Mouse (Mus musculus) erythroblast, adult 5-6 weeks (primary cell): ENCODE measurements around the gene 4933406M09Rik. TPM values are rescaled to one million over a fixed set of nuclear protein-coding genes. Genes with fewer than 3 reads are reported as not detected.

ENCODE experiments used
- ATAC-seq: replicated peaks from 2 replicates; pipeline ENCODE4 v1.8.0; 2016; ENCODE audit warnings: moderate number of reproducible peaks, mild to moderate bottlenecking, moderate TSS enrichment, inconsistent platforms; ENCODE audit not compliant: poor library complexity, low FRiP score, severe bottlenecking
- total RNA-seq, 2 experiments: library from RNA; stranded (forward) in 1 of 2; stranded (reverse) in 1 of 2; fragments of 150-400 nt in 1 of 2; fragments of 200-764, 138-1000 nt in 1 of 2; gene quantifications; 2 replicates each; pipeline versions ENCODE4 v1.2.3 to v1.2.4; 2015 to 2017; ENCODE audit warnings: low replicate concordance in 2 of 2

Gene 4933406M09Rik
- total RNA-seq, 2 experiments from 2014 or later: not detected

GRCm38 (mm10) chr1:134368777-134369337 is 16.9 kb upstream of the 4933406M09Rik start:
- ATAC-seq: peak; percentile 83

GRCm38 (mm10) chr1:134374124-134374523 is 11.6 kb upstream of the 4933406M09Rik start:
- ATAC-seq: no peak

GRCm38 (mm10) chr1:134381051-134381450 is 4.7 kb upstream of the 4933406M09Rik start:
- ATAC-seq: no peak

DNA sequence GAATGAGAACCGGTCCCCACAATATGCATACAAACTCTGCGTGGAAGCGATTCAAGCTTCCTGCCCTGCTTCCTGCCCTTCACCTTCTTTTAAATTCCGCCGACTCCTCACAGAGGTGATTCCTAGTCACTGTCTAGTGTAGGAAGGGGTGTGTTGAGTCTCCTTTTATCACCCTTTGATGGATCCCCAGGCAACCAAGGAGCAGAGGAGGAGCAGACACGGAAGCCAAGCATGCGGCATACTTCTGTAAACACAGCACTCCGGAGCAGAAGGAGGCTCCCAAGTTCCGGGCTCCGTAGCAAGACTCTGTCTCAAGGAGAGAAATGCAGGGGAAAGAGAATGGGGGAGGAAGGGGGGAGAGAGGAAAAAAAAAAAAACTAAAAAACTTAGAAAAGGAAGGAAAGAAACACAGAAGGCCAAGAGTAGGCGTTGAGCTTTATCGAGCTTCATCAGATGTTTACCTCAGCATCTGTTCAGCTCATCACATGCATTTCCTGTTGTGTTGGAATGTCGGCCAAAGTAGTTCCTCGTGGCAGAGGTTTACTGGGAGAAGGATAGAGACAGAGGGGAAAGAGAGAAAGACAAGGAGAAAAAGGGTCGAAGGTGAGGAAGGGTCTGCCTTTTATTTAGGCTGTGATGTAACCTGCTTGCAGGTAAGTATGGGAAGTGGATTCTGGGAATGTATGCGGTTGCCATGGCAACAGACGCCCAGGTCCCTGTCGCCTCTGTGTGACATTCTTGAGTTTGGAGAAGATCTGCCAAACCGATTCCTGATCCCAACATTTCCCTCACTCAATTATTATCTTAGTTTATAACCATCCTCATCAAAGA is 3.7 kb upstream of the 4933406M09Rik start:
- 0 out of 2 replicates have a peak, but pooled peaks have one; percentile 29 for ATAC-seq

DNA sequence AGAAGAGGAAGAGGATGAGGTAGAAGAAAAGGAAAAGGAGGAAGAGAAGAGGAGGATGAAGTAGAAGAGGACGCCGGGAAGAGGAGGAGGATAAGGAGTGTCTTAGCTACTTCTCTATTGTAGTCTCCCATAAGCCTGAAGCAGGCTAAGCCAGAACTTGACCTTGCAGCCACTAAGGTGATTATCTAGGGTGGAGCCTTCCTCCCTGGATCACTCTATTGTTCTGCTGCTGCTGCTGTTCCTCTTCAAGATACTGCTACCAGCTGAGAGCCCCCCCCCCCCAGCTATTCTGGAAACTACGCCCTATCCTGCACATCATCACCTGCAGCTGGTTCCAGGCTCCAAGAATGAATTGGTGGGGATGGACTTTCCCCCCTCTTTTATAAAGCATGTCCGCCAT is 1.2 kb upstream of the 4933406M09Rik start:
- ATAC-seq: no peak

GRCm38 (mm10) chr1:134385176-134385575 is 564 bp upstream of the 4933406M09Rik start:
- no peak for ATAC-seq

- ATAC-seq: no peak
Measured at GRCm38 (mm10) chr1:134393827-134394226, 8.1 kb downstream of the 4933406M09Rik start.

DNA sequence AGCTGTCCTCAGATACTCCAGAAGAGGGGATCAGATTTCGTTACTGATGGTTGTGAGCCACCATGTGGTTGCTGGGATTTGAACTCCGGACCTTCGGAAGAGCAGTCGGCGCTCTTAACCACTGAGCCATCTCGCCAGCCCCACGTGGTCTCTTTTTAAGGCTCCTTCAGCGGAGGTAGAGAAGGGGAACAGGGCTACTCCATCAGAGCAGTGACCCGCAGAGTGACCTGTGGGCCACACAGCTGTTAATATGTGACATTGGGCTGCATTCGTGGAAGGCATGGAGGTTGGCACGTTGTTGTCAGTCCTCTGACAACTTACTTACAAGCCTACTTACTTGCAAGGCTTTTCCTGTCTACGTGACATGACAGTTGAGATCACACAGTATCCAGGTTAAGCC is 12.5 kb downstream of the 4933406M09Rik start:
- no peak for ATAC-seq

- 0 out of 2 replicates have a peak, but pooled peaks have one; percentile 46 for ATAC-seq
Measured at GRCm38 (mm10) chr1:134399735-134400134, 14.0 kb downstream of the 4933406M09Rik start.

DNA sequence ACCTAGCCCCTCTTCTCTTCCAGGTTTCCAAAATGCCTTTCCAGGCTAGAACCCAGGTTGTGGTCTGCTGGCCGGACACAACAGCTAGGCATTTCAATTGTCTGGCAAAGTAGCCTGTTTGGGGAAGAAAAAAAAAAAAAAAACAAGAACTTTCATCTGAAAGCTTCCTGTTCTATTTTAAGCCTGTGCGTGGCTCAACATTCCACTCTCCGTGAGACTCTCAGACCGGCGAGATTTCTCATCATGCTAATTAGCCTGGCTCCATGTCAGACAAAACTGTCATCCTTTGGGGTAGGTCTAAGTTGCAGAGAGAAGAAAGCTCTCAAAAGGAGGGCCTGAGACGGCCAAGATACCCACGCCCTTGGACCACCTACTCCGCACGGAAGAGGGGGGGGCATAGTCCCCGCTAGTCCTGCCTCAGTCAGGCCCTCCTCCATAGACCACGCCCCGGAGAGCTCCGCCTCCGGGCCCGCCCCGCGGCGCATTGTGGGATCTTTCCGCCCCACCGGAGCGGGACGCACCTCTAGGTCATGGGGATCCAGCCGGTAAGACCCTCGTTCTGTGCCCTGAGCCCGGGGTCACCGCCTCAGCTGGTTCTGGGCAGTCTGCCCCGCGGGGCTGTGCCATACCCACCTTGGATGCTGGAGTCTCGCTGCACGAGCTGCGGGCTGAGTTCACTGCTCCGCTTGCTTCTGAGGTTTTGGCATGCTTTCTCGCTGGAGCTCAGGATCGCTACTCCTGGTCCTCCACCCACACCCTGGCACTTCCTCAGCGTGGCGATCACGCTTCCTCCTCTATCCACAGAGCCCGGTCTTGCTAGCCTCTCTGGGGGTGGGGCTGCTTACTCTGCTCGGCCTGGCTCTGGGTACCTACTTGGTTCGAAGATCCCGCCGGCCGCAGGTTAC is 20.0 kb downstream of the 4933406M09Rik start, which contains the start of gene Cyb5r1:
Gene Cyb5r1 (plus strand): TSS at position 51 of the 905 bp plus-strand sequence.
- ATAC-seq: peak; percentile 99

DNA sequence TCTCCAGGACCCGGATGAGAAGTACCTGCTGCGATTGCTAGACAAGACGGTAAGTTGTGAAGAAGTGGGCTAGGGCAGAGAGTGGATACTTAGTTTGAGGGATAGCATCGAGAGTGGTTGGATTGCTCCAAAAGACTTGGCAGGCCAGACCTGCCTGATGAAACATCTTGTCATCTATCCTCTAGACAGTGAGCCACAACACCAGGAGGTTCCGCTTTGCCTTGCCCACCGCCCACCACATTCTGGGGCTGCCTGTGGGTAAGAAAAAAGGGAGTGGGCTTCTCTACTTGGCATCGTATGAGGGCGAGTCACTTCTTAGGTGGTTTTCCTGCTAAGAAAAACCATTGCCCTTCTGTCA is 20.7 kb downstream of the 4933406M09Rik start:
- no peak for ATAC-seq

- ATAC-seq: no peak
Measured at GRCm38 (mm10) chr1:134408080-134408479, 22.3 kb downstream of the 4933406M09Rik start.

DNA sequence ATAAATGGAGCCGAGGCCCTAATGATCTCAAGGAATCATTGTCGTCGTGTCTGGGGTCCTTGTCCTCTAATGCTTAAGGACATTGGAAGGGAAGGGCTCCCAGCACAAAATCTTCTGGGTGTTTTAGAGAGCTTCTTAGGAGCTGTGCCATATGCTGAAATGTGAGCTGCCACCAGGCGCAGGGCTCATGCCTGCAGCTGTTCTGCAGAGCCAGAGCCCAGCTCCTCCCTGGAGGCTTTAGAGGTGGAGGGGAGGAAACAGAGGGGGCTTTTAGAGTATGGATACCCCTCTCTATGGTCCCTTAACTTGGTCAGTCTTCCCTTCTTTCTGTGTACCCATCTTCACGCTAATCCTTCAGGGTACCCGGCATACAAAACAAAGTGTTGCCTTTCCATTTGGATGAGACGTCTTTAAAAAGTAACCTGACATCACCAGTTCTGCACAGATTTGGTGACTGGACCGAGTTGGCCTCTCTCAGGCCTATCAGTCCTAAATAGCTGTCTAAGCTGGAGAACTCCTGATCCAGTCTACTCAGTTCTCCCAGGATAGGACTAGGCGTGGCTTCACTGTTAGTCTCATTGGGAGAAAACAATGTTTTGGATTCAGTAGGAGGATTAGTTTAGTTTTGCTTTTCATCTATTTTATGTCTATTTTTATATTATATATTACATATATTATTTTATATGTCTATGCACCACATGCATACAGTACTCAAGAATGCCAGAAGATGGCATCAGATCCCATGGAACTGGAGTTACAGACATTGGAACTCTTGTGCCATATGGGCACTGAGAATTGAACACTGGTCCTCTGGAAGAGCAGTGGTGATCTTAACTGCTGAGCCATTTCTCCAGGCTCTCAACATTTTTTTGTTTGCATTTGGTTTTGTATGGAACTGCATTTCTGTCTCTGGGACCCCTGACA is 26.2 kb downstream of the 4933406M09Rik start:
- no peak for ATAC-seq

DNA sequence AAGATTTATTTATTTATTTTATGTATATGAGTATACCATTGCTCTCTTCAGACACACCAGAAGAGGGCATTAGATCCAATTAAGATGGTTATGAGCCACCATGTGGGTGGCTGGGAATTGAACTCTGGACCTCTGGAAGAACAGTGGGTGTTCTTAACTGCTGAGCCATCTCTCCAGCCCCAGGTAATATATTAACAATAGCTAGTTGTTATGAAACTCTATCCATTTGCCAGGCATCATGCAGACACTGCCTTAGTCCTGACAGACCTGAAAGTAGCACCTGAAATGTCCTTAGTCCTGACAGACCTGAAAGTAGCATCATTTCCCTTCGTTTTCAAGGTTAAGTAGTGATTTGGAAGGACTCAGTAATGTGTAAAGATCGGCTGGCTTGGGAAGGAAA is 28.3 kb downstream of the 4933406M09Rik start:
- ATAC-seq: no peak

DNA sequence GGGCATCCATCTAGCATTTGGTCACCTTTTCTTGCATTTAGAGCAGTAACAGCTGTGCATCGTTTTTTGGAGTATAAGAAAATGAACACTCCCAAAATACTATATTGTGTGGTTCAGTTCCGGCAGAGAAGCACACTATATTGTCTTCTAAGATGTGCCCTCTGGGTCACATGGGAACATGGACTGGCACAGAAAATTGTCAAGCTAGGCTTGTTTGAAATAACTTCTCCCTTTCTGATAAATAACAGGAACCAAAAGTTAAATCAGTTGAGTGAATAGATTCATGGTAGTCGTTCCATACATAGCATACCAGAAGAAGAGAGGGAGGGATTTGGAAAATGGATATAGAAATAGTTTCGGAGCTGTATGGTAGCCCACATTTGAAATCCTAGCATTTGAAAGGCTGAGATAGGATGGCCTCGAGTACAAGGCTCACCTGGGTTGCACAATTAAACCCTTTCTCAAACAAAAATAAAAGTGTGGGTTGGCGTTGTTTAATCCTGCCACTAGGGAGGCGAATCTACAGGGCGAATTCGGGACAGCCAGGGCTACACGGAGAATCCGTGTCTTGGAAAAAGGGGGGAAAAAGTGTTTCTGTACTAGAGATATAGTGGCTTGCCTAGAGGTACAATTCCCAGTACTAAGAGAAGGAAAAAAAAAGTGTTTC is 28.9 kb downstream of the 4933406M09Rik start:
- ATAC-seq: peak; percentile 40

- ATAC-seq: peak; percentile 90
Measured at GRCm38 (mm10) chr1:134415168-134415831, 29.6 kb downstream of the 4933406M09Rik start, which contains the start of gene Adipor1. Gene Adipor1 (plus strand): TSS chr1:134415378.

DNA sequence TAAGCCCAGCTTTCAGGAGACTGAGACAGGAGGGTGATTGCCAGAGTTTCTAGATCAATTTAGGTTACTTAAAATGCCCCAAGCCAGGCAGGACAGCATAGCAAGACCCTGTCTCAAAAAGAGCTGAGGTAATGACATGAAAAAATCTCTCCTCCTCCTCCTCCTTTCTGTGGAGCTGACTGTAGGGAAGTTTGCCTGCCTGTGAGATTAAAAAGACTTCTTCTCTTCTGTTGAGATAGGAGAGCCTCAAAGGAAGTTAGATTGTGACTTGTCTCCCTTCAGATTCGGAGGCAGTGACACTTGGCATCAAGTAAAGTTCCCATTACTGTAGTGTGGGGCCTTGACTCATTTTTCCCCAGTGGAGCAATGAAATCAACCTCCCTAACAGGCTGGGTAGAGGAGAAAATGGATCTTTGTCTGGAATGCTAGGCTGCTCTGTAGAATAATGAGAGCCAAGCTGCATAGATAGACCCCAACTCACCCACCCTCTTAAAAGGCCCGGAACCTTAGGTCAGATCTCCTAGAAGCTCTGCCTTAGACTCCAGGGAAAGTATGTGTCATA is 32.8 kb downstream of the 4933406M09Rik start:
- no peak for ATAC-seq

DNA sequence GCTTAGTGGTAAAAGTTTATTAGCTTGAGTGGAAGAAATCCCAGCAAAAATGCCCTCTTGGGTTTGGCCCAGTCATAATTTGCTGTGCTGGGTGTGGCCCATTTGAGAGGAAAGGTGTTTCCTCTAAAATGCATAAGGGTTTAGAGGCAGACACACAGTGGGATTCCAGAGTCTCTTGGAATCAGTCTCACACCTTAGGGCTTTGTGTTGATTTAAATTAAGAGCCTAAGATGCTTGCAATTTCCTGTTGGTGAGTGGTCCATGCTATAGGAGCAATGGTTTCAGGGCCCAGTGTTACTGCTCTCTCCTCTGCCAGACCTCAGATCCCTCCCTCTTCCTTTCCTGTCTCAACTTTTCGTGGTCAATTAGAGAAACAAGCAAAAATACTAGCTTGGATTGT is 33.4 kb downstream of the 4933406M09Rik start:
- ATAC-seq: no peak
